Mouse (Mus musculus) macrophage (primary cell): ENCODE data around the gene Tbxas1. TPM values are rescaled to one million over a fixed set of nuclear protein-coding genes. Genes with fewer than 3 reads are reported as not detected.

Source experiments
- H3K27ac ChIP-seq: fragments of 350-480 bp; formaldehyde crosslinking; 2 replicates; pipeline ENCODE4 v1.9.0; 2021
- H3K36me3 ChIP-seq: fragments of 350-480 bp; formaldehyde crosslinking; 2 replicates; pipeline ENCODE4 v1.9.0; 2021; ENCODE audit errors: inconsistent target
- H3K4me3 ChIP-seq: fragments of 350-480 bp; formaldehyde crosslinking; 2 replicates; pipeline ENCODE4 v1.9.0; 2021; ENCODE audit errors: inconsistent target
- H3K79me2 ChIP-seq: fragments of 350-480 bp; formaldehyde crosslinking; 2 replicates; pipeline ENCODE4 v1.9.0; 2021; ENCODE audit errors: inconsistent target
- WGBS: methylation state at CpG from one replicate; pipeline ENCODE4 v1.1.7; 2026; ENCODE audit warnings: inconsistent platforms; ENCODE audit not compliant: missing documents; 5-methylcytosine and 5-hydroxymethylcytosine counted together
- polyA plus RNA-seq: library from polyadenylated mRNA; stranded (reverse); fragments of 250-400 nt; gene quantifications from 3 replicates; pipeline ENCODE4 v1.2.4, GENCODE M21; 2018; ENCODE audit warnings: inconsistent platforms

Gene Tbxas1
- polyA plus RNA-seq, 1 experiment from 2014 or later, result 131 TPM

DNA sequence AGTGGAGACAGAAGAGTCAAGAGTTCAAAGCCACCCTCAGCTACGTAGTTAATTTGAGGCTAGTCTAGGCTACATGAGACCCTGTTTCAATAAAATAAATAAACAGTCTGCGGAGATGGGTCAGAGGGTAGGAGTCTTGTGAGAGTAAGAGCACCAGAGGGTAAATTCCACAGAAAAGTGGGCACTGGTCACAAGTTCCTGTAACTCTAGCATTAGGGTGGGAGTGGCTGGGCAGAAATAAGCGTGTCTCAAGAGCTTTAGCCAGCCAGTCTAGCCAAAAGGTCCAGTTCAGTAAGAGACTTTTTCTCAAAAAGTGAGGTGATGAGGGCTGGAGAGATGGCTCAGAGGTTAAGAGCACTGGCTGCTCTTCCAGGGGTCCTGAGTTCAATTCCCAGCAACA lies 18.4 kb downstream of the Tbxas1 start:
- no peak overlapping the region for H3K4me3 ChIP-seq
- no peaks in the 10 kb centered on the region for H3K79me2 ChIP-seq
- 97% methylated on average over 3 of the region's 3 CpGs for WGBS
- H3K27ac ChIP-seq, result no peak overlapping the region
- H3K36me3 ChIP-seq, result no peaks in the 10 kb centered on the region

GRCm38 (mm10) chr6:38900073-38900472 lies 24.9 kb downstream of the Tbxas1 start:
- Histone ChIP-seq H3K79me2 (no peaks in the 10 kb centered on the region), H3K27ac (peak overlapping the region; percentile 80), H3K4me3 (no peak overlapping the region; the same call in 1 of the 2 replicates), H3K36me3 (no peaks in the 10 kb centered on the region)
- WGBS, result 3% methylated on average over 4 of the region's 4 CpGs

DNA sequence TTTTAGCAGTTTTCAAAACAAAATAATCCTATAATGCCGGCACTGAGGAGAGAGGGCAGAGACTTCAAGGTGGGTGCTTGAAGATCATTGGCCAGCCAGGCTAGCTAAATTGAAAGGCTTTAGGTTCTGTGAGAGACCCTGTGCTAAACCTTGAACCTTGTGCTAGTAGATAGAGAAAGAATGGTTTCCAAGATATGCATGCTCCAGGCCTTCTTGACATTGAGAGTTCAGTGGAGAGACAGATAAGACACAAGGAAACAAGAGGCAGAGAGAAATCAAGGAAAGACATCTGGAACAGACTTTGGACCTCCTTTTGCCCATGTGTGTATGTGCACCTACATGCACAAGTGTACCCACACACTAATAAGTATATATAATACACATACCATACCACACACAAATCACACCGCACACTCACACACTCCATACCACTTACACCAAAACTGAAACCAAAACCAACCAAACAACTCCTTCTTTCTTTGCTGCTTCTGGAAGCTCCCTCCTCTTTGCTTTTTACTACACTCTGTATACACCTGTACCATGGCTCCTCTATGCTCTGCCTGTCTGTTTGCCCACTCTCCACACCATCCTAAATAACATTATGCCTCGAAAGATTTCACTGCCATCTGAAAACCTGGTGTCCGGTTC lies 25.4 kb downstream of the Tbxas1 start:
- Histone ChIP-seq H3K36me3 (no peaks in the 10 kb centered on the region), H3K27ac (peak overlapping the region; percentile 80), H3K4me3 (peak overlapping the region; percentile 10; the same call in 1 of the 2 replicates), H3K79me2 (no peaks in the 10 kb centered on the region)
- WGBS, result 50% methylated on average over 4 of the region's 4 CpGs

- Histone ChIP-seq H3K27ac (peak overlapping the region; percentile 80), H3K4me3 (no peak overlapping the region)
- WGBS, result 49% methylated on average over 4 of the region's 4 CpGs
Observed at GRCm38 (mm10) chr6:38901152-38901551, 25.9 kb downstream of the Tbxas1 start.

DNA sequence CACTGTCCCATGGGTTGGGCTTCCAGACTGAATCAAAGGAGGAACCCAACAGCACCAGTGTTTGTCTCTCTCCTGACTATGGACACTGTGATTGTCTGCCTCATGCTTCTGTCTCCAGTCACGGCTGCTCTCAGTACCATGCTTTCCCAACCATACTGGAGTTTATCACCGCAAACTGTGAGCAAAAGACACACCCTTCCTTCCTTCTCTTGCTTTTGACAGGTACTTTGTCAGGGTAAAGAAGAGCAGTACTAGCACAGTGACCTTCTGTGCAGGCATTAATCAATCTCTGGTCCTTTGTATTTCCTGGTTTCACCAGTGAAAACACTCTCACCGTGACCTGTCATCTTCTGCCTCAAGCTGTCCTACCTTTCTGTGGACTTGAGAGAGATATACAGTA lies 26.4 kb downstream of the Tbxas1 start:
- H3K79me2 ChIP-seq, result no peaks in the 10 kb centered on the region
- H3K36me3 ChIP-seq, result no peaks in the 10 kb centered on the region
- WGBS, result 64% methylated on average over 3 of the region's 3 CpGs
- peak overlapping the region; percentile 80; the same call in 1 of the 2 replicates for H3K27ac ChIP-seq
- no peak overlapping the region for H3K4me3 ChIP-seq

More at GRCm38 (mm10) chr6:38901152-38901551, 25.9 kb downstream of the Tbxas1 start:
- H3K36me3 ChIP-seq, result no peaks in the 10 kb centered on the region
- no peaks in the 10 kb centered on the region for H3K79me2 ChIP-seq

DNA sequence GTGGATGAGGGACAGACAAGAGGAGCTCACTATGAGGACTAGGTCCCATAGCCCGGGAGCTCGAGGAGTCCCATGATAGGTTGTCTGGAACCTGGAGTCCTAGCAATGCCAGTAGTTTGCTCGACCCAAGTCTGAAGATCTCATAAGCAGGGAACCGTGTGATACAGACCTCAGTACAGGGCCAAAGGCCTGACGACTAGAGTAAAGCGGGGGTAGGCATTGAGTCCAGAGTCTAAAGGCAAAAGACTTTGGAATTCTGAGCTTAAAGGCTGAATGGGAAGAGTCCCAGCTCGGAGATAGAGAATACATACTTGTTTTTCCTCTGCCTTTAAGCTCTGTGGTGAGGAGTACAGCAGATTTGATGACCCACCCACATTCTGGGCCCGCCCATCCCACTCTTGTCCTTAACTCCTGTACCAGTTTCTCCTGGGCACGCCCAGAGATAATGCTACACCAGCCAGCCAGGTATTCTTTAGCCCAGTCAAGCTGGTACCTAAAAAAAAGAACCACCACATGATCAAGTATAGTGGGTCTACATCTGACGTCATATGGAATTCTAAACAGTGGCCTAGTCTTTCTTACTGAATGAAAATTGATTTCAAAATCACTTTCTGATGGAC lies 27.7 kb downstream of the Tbxas1 start:
- no peak overlapping the region for H3K4me3 ChIP-seq
- WGBS, result 92% methylated on average over 10 of the region's 10 CpGs
- H3K27ac ChIP-seq, result no peak overlapping the region
- H3K36me3 ChIP-seq, result no peaks in the 10 kb centered on the region
- no peaks in the 10 kb centered on the region for H3K79me2 ChIP-seq

DNA sequence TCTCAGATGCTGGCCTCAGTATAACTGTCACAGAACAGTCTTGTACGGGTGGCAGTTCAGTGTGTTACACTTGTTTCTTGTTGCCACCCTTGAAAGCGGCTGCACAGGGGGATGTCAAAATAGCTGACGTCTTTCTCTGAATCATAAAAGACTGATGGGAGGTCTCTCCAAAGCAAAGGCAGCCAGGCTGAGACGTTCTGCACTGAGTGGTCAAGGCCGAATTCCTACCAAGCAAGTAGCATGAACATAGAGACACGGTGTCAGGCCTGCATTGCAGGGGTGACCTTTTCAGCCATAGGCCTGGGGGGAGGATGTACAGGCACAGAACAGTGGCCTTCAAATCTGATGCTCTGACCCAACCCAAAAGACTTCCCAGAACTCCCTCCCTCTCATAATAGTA lies 30.8 kb downstream of the Tbxas1 start:
- 91% methylated on average over 6 of the region's 6 CpGs for WGBS
- H3K4me3 ChIP-seq, result no peak overlapping the region
- H3K36me3 ChIP-seq, result no peaks in the 10 kb centered on the region
- H3K27ac ChIP-seq, result no peak overlapping the region
- H3K79me2 ChIP-seq, result no peaks in the 10 kb centered on the region

GRCm38 (mm10) chr6:38908401-38908800 lies 33.2 kb downstream of the Tbxas1 start:
- no peak overlapping the region for H3K27ac ChIP-seq
- no peaks in the 10 kb centered on the region for H3K36me3 ChIP-seq
- H3K79me2 ChIP-seq, result no peaks in the 10 kb centered on the region
- no peak overlapping the region for H3K4me3 ChIP-seq
- 86% methylated on average over 6 of the region's 6 CpGs for WGBS

DNA sequence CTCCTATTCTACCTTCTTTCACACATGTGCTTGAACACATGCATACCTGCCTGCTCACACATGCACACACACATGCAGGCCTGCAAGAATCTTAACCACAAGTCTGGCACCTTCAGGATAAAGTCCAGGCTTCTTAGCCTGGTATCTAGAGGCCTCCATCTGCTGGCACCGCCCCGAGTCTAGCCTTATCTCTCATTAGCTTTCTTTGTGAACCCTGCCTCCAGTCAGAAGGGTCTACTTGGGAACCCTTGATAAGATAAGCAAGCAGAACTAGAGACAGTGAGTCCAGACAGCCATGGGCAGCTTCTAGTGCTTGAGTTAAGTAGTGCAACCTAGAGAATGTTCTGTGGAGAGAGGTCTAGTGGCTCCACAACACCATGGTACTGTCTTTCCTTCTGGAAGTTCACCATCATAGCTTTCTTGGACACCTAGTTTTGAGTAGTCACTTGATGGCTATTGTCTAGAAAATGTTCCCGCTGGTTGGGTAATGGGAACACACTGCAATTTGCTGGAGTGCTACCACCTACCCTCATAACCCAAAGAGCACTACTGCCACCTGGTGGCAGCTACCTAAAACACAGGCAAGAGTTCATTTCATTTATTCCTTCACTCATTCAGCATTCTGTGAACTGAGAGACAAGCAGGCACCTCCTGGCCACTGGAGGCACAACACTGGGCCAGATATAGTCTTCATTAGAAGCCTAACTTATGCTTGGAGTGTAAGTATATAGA lies 35.8 kb downstream of the Tbxas1 start:
- 65% methylated on average over 3 of the region's 3 CpGs for WGBS
- Histone ChIP-seq H3K4me3 (no peak overlapping the region), H3K36me3 (no peaks in the 10 kb centered on the region), H3K79me2 (no peaks in the 10 kb centered on the region), H3K27ac (no peak overlapping the region)

DNA sequence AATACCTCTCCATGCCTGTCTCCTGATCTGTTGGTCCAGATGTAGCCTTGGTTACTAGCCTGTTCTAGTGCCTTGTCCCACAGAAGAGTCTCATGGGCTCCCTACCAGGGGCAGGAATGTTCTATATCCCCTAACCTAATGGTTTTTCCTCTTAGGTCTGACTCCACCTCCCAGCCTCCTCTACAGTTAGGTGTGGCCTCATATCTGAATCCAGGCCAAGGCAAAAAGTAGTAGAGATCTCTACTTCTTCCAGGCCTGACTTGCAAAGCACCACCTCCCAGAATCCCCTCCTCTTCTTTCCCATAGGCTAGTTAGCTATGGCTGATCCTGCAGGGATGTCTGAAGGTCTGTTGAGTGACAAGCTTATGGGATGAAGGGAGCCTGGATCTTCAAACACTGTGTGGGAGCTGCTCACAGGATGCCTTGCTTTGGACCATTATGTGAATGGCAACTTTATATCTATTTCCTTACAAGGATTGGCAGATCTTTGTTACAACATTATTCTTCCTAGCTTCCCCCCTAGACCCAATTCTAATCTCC lies 37.0 kb downstream of the Tbxas1 start:
- H3K79me2 ChIP-seq, result no peaks in the 10 kb centered on the region
- H3K4me3 ChIP-seq, result no peak overlapping the region
- no peak overlapping the region for H3K27ac ChIP-seq
- H3K36me3 ChIP-seq, result no peaks in the 10 kb centered on the region

DNA sequence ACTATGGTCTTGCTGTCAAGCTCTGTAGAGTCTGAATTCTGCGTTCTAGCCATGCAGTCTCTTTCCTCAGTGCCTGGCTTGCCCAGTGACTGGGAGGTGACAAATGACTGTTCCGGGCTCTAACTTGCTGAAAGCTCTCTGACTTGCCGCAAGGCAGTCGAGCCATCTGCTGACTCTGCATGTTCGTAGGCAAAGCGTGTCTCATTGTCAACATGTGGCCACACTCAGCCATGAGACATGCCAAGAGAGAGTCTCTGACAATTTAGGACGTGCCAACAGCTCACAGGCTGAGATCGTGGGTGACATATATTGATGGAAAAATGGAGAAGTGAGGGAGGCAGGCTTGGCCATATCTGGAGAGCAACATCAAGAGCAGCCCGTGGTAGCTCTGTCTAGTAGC lies 37.6 kb downstream of the Tbxas1 start:
- Histone ChIP-seq H3K4me3 (no peak overlapping the region), H3K79me2 (no peaks in the 10 kb centered on the region), H3K27ac (no peak overlapping the region), H3K36me3 (no peaks in the 10 kb centered on the region)
- 87% methylated on average over 9 of the region's 9 CpGs for WGBS

DNA sequence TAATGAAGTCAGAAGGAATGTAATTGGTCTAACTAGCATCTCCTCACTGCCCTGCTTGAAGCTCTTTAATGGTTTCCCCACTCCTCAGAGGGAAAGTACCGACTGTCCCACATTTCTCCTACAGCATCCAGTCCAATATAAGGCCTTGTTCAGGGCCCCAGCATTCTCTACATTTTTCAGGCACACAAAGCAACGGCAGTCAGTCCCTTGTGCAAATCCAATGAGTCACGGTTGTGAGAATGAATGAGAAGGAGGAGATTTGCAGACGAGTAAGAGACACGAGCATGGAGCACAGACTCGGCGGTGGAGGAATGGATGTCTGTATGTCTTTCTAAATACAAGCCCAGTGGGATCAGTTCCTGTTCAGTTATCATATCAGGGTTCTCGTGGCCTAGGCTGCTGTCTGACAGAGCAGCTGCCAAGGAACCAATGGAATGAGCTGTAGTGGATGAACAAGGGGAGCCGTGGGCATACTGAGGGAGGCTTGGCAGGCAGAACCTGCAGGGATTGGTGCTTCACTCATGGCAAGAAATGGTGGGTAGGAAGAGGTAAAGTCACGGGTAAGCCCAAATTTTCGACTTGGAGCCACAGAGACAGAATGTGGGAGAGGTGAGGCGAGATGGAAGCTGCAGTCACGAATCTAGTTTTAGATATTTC lies 38.3 kb downstream of the Tbxas1 start:
- H3K36me3 ChIP-seq, result no peaks in the 10 kb centered on the region
- peaks cover 3% of the 10 kb centered on the region; the same call in 1 of the 2 replicates for H3K79me2 ChIP-seq
- 92% methylated on average over 13 of the region's 13 CpGs for WGBS
- no peak overlapping the region for H3K27ac ChIP-seq
- H3K4me3 ChIP-seq, result no peak overlapping the region

DNA sequence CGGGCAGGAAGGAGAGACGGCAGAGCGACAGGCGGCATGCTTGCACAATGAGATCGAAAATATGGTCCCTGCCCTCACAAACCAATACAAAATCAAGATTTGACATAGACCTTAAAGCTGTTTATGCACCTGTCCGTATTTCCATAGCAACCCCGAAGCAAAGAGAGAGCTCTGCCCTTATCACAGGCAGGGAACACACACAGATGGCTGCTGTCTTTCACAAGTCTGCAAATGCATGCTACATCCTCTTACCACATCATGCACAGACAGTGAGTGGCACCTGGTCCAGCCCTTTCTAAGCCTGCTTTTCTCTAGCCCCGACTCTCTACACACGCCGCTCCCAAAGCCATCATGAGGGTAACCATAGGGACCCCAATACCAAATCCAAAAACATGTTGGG lies 39.0 kb downstream of the Tbxas1 start:
- Histone ChIP-seq H3K4me3 (no peak overlapping the region), H3K79me2 (peaks cover 10% of the 10 kb centered on the region), H3K27ac (no peak overlapping the region), H3K36me3 (no peaks in the 10 kb centered on the region)
- 89% methylated on average over 10 of the region's 10 CpGs for WGBS

GRCm38 (mm10) chr6:38915776-38916175 lies 40.6 kb downstream of the Tbxas1 start:
- H3K36me3 ChIP-seq, result no peaks in the 10 kb centered on the region
- no peak overlapping the region for H3K27ac ChIP-seq
- no peak overlapping the region for H3K4me3 ChIP-seq
- WGBS, result 99% methylated on average over 5 of the region's 5 CpGs
- peaks cover 26% of the 10 kb centered on the region for H3K79me2 ChIP-seq
